Mouse (Mus musculus): Measurements from ENCODE around the gene Cd300lg. TPM values are rescaled to one million over a fixed set of nuclear protein-coding genes. Genes with fewer than 3 reads are reported as not detected.

Cd300lg gene
- total RNA-seq, 1 experiment = not detected

GRCm38 (mm10) chr11:102087081-102087751, 45.9 kb downstream of the Cd300lg start:
- peak; percentile 73 for DNase-seq (ENCODE audit: low read depth, low spot score)
- no peaks in the 10 kb centered on the region; a peak in 1 of 4 replicates for H3K4me1 ChIP-seq (ENCODE audit: control insufficient read depth in 2 of 2, insufficient read depth in 2 of 2, low read length in 2 of 2, poor library complexity in 1 of 2)
- no peak overlapping the region for H3K27ac ChIP-seq (ENCODE audit: insufficient read depth, low read depth, low read length, poor library complexity, severe bottlenecking)
- H3K9me3 ChIP-seq (ENCODE audit: control insufficient read depth, insufficient read depth, low read depth, low read length) = no peaks in the 10 kb centered on the region
- H3K4me3 ChIP-seq (ENCODE audit: insufficient read depth in 1 of 2, low read depth in 1 of 2, low read length in 2 of 2, poor library complexity in 1 of 2, severe bottlenecking in 1 of 2) = peak overlapping the region; percentile 80 to 92
- in situ Hi-C loops (cut with MboI; ENCODE audit: low sequenced_read_pairs in 2 of 2, unreplicated experiment in 2 of 2) = no loop called here
- no peaks in the 10 kb centered on the region for H3K36me3 ChIP-seq (ENCODE audit: control insufficient read depth, insufficient read depth, low read length, poor library complexity, severe bottlenecking)
- no peak for TF ChIP-seq CHD2 (IDR thresholded peaks at IDR 0.05; ENCODE audit: low read depth, low read length)
- no peak for TF ChIP-seq ZC3H11A (IDR thresholded peaks at IDR 0.05; ENCODE audit: borderline replicate concordance, low read depth, low read length)
- TF ChIP-seq HCFC1 (IDR thresholded peaks at IDR 0.05; ENCODE audit: borderline replicate concordance, insufficient read depth, low read length) = no peak
- no peak for TF ChIP-seq MAFK (IDR thresholded peaks at IDR 0.05; ENCODE audit: insufficient read depth, low read depth, low read length)
- TF ChIP-seq ZNF384 (IDR thresholded peaks at IDR 0.05; ENCODE audit: low read depth, low read length) = no peak
- H3K9ac ChIP-seq (ENCODE audit: insufficient read depth, low read depth, low read length, poor library complexity, severe bottlenecking) = peak overlapping the region; percentile 58

GRCm38 (mm10) chr11:102087931-102088898, 46.9 kb downstream of the Cd300lg start, which contains the start of gene Mpp2:
Mpp2 (minus strand) TSS chr11:102088515.
- TF ChIP-seq MAFK (IDR thresholded peaks at IDR 0.05; ENCODE audit: insufficient read depth, low read depth, low read length) (no peak), ZNF384 (IDR thresholded peaks at IDR 0.05; ENCODE audit: low read depth, low read length) (no peak), ZC3H11A (IDR thresholded peaks at IDR 0.05; ENCODE audit: borderline replicate concordance, low read depth, low read length) (no peak), HCFC1 (IDR thresholded peaks at IDR 0.05; ENCODE audit: borderline replicate concordance, insufficient read depth, low read length) (no peak), CHD2 (IDR thresholded peaks at IDR 0.05; ENCODE audit: low read depth, low read length) (no peak)

GRCm38 (mm10) chr11:102089088-102089808, 47.9 kb downstream of the Cd300lg start:
- Histone ChIP-seq H3K9me3 (ENCODE audit: control insufficient read depth, insufficient read depth, low read depth, low read length) (no peaks in the 10 kb centered on the region), H3K4me1 (ENCODE audit: control insufficient read depth in 2 of 2, insufficient read depth in 2 of 2, low read length in 2 of 2, poor library complexity in 1 of 2) (no peaks in the 10 kb centered on the region; a peak in 1 of 4 replicates), H3K27ac (ENCODE audit: insufficient read depth, low read depth, low read length, poor library complexity, severe bottlenecking) (no peak overlapping the region), H3K9ac (ENCODE audit: insufficient read depth, low read depth, low read length, poor library complexity, severe bottlenecking) (no peak overlapping the region; the same call in 1 of the 2 replicates), H3K4me3 (ENCODE audit: insufficient read depth in 1 of 2, low read depth in 1 of 2, low read length in 2 of 2, poor library complexity in 1 of 2, severe bottlenecking in 1 of 2) (peak overlapping the region; percentile 6 to 92; a peak in 3 of 4 replicates), H3K36me3 (ENCODE audit: control insufficient read depth, insufficient read depth, low read length, poor library complexity, severe bottlenecking) (no peaks in the 10 kb centered on the region)
- in situ Hi-C loops (cut with MboI; ENCODE audit: low sequenced_read_pairs in 2 of 2, unreplicated experiment in 2 of 2) = no loop called here
- TF ChIP-seq ZC3H11A (IDR thresholded peaks at IDR 0.05; ENCODE audit: borderline replicate concordance, low read depth, low read length) = peak; percentile 33; the same call in 1 of the 2 replicates
- no peak for TF ChIP-seq HCFC1 (IDR thresholded peaks at IDR 0.05; ENCODE audit: borderline replicate concordance, insufficient read depth, low read length)
- peak; percentile 81 for DNase-seq (ENCODE audit: low read depth, low spot score)

More at GRCm38 (mm10) chr11:102087931-102088898, 46.9 kb downstream of the Cd300lg start, which contains the start of gene Mpp2:
- Histone ChIP-seq H3K9me3 (ENCODE audit: control insufficient read depth, insufficient read depth, low read depth, low read length) (no peaks in the 10 kb centered on the region), H3K9ac (ENCODE audit: insufficient read depth, low read depth, low read length, poor library complexity, severe bottlenecking) (peak within 1 kb of the TSS; percentile 58), H3K27ac (ENCODE audit: insufficient read depth, low read depth, low read length, poor library complexity, severe bottlenecking) (no peak within 1 kb of the TSS), H3K4me1 (ENCODE audit: control insufficient read depth in 2 of 2, insufficient read depth in 2 of 2, low read length in 2 of 2, poor library complexity in 1 of 2) (no peaks in the 10 kb centered on the region; a peak in 1 of 4 replicates), H3K36me3 (ENCODE audit: control insufficient read depth, insufficient read depth, low read length, poor library complexity, severe bottlenecking) (no peaks in the 10 kb centered on the region), H3K4me3 (ENCODE audit: insufficient read depth in 1 of 2, low read depth in 1 of 2, low read length in 2 of 2, poor library complexity in 1 of 2, severe bottlenecking in 1 of 2) (peak within 1 kb of the TSS; percentile 80 to 92)
- peak; percentile 54 for DNase-seq (ENCODE audit: low read depth, low spot score)
- in situ Hi-C loops (cut with MboI; ENCODE audit: low sequenced_read_pairs in 2 of 2, unreplicated experiment in 2 of 2) = no loop called here

GRCm38 (mm10) chr11:102095676-102096075, 54.4 kb downstream of the Cd300lg start:
- H3K4me3 ChIP-seq (ENCODE audit: insufficient read depth in 1 of 2, low read depth in 1 of 2, low read length in 2 of 2, poor library complexity in 1 of 2, severe bottlenecking in 1 of 2) = no peak overlapping the region
- H3K4me1 ChIP-seq (ENCODE audit: control insufficient read depth in 2 of 2, insufficient read depth in 2 of 2, low read length in 2 of 2, poor library complexity in 1 of 2) = peaks cover 3 to 17% of the 10 kb centered on the region in 2 experiments; a peak in 3 of 4 replicates
- TF ChIP-seq HCFC1 (IDR thresholded peaks at IDR 0.05; ENCODE audit: borderline replicate concordance, insufficient read depth, low read length) (no peak), MAFK (IDR thresholded peaks at IDR 0.05; ENCODE audit: insufficient read depth, low read depth, low read length) (no peak), CHD2 (IDR thresholded peaks at IDR 0.05; ENCODE audit: low read depth, low read length) (no peak), ZNF384 (IDR thresholded peaks at IDR 0.05; ENCODE audit: low read depth, low read length) (no peak), ZC3H11A (IDR thresholded peaks at IDR 0.05; ENCODE audit: borderline replicate concordance, low read depth, low read length) (no peak)
- no peaks in the 10 kb centered on the region for H3K9me3 ChIP-seq (ENCODE audit: control insufficient read depth, insufficient read depth, low read depth, low read length)
- no peak overlapping the region for H3K27ac ChIP-seq (ENCODE audit: insufficient read depth, low read depth, low read length, poor library complexity, severe bottlenecking)
- no peak for DNase-seq (ENCODE audit: low read depth, low spot score)
- in situ Hi-C loops (cut with MboI; ENCODE audit: low sequenced_read_pairs in 2 of 2, unreplicated experiment in 2 of 2) = no loop called here
- no peak overlapping the region for H3K9ac ChIP-seq (ENCODE audit: insufficient read depth, low read depth, low read length, poor library complexity, severe bottlenecking)
- H3K36me3 ChIP-seq (ENCODE audit: control insufficient read depth, insufficient read depth, low read length, poor library complexity, severe bottlenecking) = no peaks in the 10 kb centered on the region
